Mouse (Mus musculus): ENCODE results near the gene Cct6b.

- no peak for TF ChIP-seq CTCF (IDR thresholded peaks at IDR 0.05; ENCODE audit: extremely low read depth, insufficient read length, insufficient replicate concordance, low read depth, low read length)
- TF ChIP-seq POLR2A (IDR thresholded peaks at IDR 0.05; ENCODE audit: low read depth, low read length) = no peak
Measured at GRCm38 (mm10) chr11:82678561-82678960, 85.6 kb downstream of the Cct6b start.

Data from small intestine, adult 2 months (tissue).